Mouse (Mus musculus) lung, embryonic 15.5 days (tissue): Measurements from ENCODE around the gene Nfkb1. TPM values are rescaled to one million over a fixed set of nuclear protein-coding genes. Genes with fewer than 3 reads are reported as not detected.

Experiments used
- ATAC-seq: fragments of 200-750 bp; cut with Nextera tagmentation; 2 replicates; pipeline ENCODE4 v1.8.0; 2017; ENCODE audit warnings: moderate number of reproducible peaks, borderline replicate concordance; ENCODE audit not compliant: low FRiP score, low TSS enrichment; ENCODE audit errors: extremely low read depth
- H3K27ac ChIP-seq: fragments of 300-500 bp; sonication (generic); 2 replicates; pipeline ENCODE4 v1.5.1; 2015; ENCODE audit warnings: moderate library complexity, mild to moderate bottlenecking, inconsistent platforms
- H3K27me3 ChIP-seq: fragments of 300-500 bp; sonication (generic); 2 replicates; pipeline ENCODE4 v1.6.1; 2015; ENCODE audit warnings: inconsistent platforms
- H3K36me3 ChIP-seq: fragments of 300-500 bp; sonication (generic); 2 replicates; pipeline ENCODE4 v1.6.1; 2015; ENCODE audit warnings: inconsistent platforms
- H3K4me1 ChIP-seq: fragments of 300-500 bp; sonication (generic); 2 replicates; pipeline ENCODE4 v1.6.1; 2015; ENCODE audit warnings: inconsistent platforms
- H3K4me2 ChIP-seq: fragments of 300-500 bp; sonication (generic); 2 replicates; pipeline ENCODE4 v1.6.1; 2015; ENCODE audit warnings: inconsistent platforms, mild to moderate bottlenecking, moderate library complexity
- H3K4me3 ChIP-seq: fragments of 300-500 bp; sonication (generic); 2 replicates; pipeline ENCODE4 v1.5.1; 2015; ENCODE audit warnings: mild to moderate bottlenecking, inconsistent platforms
- H3K9ac ChIP-seq: fragments of 300-500 bp; sonication (generic); 2 replicates; pipeline ENCODE4 v1.6.1; 2015; ENCODE audit warnings: inconsistent platforms
- H3K9me3 ChIP-seq: fragments of 300-500 bp; sonication (generic); 2 replicates; pipeline ENCODE4 v1.6.1; 2016; ENCODE audit warnings: inconsistent platforms
- WGBS: fragments of 180-500 bp; shearing (Covaris S2); methylation state at CpG from one replicate; pipeline ENCODE4 v1.1.7; 2015; 5-methylcytosine and 5-hydroxymethylcytosine counted together
- polyA plus RNA-seq: library from polyadenylated mRNA; unstranded; fragments of >200 nt; fragmentation: Nextera tagmentation; extraction: Ambion mirVana; gene quantifications from 2 replicates; pipeline ENCODE4 v1.2.1, GENCODE M21; 2015

Gene Nfkb1
- polyA plus RNA-seq, 1 experiment from 2014 or later = 30.7 TPM

DNA sequence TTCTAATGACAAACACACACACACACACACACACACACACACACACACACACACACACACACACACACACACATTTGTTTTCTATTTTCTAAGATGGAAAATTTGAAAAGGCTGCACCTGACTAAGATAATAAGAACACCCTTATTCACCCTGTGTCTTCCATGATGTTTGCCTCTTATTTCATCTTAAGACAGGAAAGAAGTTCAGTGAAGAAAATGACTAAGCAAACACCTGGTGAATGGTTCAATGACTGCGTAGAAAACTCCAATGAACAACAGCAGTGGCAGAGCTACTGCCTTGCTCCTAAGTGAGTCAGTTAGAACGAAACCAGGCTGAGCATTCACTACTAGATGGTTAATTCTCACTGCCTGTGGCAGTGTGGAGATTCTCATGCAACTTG is 30.8 kb upstream of the Nfkb1 start:
- 74% methylated on average over 2 of the region's 2 CpGs for WGBS
- Histone ChIP-seq H3K9ac (no peak overlapping the region), H3K27me3 (no peaks in the 10 kb centered on the region), H3K36me3 (no peaks in the 10 kb centered on the region), H3K4me3 (no peak overlapping the region), H3K27ac (no peak overlapping the region), H3K9me3 (no peaks in the 10 kb centered on the region), H3K4me1 (peaks cover 3% of the 10 kb centered on the region; the same call in 1 of the 2 replicates), H3K4me2 (no peak overlapping the region)
- ATAC-seq = no peak

DNA sequence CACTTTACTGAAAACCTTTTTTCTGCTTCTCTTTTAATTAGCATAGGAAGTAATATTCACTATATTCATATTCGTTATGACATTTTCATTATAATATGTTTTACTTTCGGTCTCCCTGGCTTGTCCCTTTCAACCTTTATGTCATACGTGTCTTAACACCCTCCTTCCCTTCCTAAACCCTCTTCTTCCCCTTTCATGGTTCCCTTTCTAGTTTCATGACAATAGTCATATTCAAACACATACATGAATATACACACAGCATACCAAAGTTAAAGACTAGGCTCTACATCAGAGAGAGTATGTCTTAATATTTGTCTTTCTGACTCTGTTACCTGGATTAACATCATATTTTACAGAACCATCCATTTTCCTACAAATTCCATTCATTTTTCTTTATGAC is 28.6 kb upstream of the Nfkb1 start:
- ATAC-seq = no peak
- no peaks in the 10 kb centered on the region for H3K27me3 ChIP-seq
- no peak overlapping the region for H3K27ac ChIP-seq
- no peak overlapping the region for H3K4me2 ChIP-seq
- no peak overlapping the region for H3K9ac ChIP-seq
- no peaks in the 10 kb centered on the region for H3K4me1 ChIP-seq
- no peak overlapping the region for H3K4me3 ChIP-seq
- no peaks in the 10 kb centered on the region for H3K36me3 ChIP-seq
- H3K9me3 ChIP-seq = no peaks in the 10 kb centered on the region
- 85% methylated on average over 3 of the region's 3 CpGs for WGBS

DNA sequence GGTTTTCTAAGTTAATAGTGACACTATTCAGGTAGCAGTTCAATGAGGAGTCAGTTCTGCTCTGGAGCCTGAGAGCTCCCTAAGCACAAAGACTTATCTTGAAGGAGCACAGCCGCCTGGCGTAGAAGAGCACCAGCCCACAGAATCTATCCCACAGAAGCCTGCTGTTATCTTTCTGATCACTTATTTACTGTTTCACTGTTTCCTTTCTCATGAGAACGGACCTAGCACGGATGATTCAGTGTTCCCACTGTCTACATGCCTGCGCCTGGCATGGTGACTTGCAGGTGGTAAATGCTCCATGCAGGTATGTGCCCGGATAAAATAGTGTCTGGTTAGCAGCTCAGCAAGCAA is 27.8 kb upstream of the Nfkb1 start:
- Histone ChIP-seq H3K4me3 (no peak overlapping the region), H3K36me3 (no peaks in the 10 kb centered on the region), H3K4me1 (no peaks in the 10 kb centered on the region), H3K4me2 (no peak overlapping the region), H3K9me3 (no peaks in the 10 kb centered on the region), H3K27ac (no peak overlapping the region), H3K9ac (no peak overlapping the region), H3K27me3 (no peaks in the 10 kb centered on the region)
- ATAC-seq = no peak
- 47% methylated on average over 6 of the region's 6 CpGs for WGBS

DNA sequence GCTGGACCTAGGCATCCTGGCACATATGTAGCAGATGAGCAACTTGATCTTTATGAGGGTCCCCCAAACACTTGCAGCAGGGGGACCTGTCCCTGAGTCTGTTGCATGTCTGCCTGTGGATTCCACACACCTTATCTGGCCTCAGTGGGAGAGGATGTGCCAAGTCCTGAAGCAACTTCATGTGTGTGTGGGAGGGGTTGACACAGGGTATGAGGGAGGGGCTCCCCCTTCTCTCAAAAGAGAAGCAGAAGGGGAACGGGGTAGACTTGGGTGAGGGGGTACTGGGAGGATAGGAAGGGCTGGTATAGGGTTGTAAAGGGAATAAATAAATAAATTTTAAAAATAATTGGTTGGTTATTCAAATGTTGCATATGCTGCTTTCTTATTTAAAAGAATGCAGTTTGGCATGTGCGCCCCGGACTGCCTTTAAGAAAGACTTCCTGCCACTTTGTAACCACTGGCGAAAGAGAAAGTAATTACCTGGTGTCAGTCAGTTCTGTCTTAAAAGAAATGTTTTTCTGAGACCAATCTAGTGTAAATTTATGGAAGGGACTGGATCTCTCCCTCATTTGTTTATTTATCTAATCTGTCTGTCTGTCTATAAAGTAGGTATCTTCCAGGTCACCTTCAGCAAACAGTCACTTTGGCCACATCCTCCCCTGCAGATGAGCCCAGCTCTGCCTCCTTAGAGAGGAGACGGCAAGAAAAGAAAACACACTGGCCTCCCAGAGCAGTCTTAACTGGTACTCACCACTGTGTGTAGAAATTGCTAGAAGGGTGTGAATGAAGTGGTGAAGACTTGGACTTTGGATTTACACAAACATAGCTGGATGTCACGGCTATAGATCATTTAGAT is 27.2 kb upstream of the Nfkb1 start:
- Histone ChIP-seq H3K4me1 (no peaks in the 10 kb centered on the region), H3K27ac (no peak overlapping the region), H3K27me3 (no peaks in the 10 kb centered on the region), H3K4me2 (no peak overlapping the region), H3K36me3 (no peaks in the 10 kb centered on the region), H3K4me3 (no peak overlapping the region), H3K9me3 (no peaks in the 10 kb centered on the region), H3K9ac (no peak overlapping the region)
- WGBS = 34% methylated on average over 6 of the region's 6 CpGs
- no peak for ATAC-seq

DNA sequence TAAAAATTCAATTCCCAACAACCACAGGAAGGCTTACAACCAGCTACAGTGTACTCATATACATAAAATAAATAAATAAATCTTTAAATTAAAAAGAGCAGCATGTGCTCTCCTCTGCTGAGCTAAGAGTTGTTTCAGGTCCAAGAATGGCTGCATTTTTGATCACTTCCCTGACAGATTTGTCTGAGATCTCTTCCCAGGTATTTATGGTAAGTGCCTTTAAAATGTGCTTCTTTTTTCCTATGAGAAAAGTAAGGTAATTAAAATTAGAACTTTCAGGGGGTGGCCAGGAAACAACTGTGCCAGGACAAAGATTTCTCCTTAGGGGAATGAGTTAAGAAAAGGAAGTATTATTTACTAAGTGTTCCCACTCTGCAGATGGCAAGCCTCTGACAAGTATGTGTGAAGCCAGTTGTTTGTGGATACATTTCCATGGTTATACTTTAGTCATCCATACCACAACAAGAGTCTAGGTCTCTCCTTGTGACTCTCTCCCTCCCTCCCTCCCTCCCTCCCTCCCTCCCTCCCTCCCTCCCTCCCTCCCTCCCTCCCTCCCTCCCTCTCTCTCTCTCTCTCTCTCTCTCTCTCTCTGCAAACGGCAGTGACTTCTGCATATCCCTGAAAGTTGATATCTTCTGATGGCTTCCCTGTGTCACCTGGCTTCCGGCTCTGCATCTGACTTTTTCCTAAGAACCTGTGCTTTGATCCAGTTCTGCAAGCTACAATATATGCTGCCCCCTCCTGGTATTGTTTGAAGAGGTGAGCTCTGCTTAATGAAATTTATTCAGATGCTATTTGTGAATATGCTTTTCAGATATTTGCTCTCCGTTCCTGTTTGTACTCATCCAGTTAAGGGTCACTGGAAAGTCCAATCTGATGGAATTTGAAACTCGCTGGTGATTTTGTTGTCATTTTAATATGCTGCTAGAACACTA is 21.9 kb upstream of the Nfkb1 start:
- no peak overlapping the region for H3K9ac ChIP-seq
- no peak overlapping the region for H3K27ac ChIP-seq
- H3K9me3 ChIP-seq = no peaks in the 10 kb centered on the region
- no peaks in the 10 kb centered on the region for H3K27me3 ChIP-seq
- no peak overlapping the region for H3K4me2 ChIP-seq
- H3K4me3 ChIP-seq = no peak overlapping the region
- H3K36me3 ChIP-seq = no peaks in the 10 kb centered on the region
- no peaks in the 10 kb centered on the region for H3K4me1 ChIP-seq
- no peak for ATAC-seq
- WGBS = 16% methylated on average over 4 of the region's 4 CpGs

DNA sequence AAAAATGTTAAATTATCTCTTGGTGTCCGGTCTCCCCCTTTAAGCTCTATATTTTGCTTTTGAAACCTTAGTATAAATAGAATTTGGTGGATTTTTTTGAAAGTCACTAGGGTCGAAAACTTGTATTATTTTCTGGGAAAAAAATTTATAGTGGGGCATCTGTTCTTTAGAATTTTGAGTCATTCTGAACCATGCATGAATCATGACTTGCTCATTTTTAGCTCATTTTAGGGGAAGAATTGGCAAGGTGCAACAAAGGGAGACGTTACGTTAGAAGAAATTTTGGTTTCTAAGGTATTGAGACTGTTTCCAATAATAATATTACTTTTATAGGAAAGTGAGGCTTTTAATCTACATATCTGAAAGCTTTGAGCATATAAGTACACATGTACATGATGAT is 20.3 kb upstream of the Nfkb1 start:
- 85% methylated on average over 4 of the region's 4 CpGs for WGBS
- ATAC-seq = no peak
- no peak overlapping the region for H3K27ac ChIP-seq
- no peaks in the 10 kb centered on the region for H3K27me3 ChIP-seq
- no peaks in the 10 kb centered on the region for H3K4me1 ChIP-seq
- H3K9me3 ChIP-seq = no peaks in the 10 kb centered on the region
- H3K4me2 ChIP-seq = no peak overlapping the region
- no peak overlapping the region for H3K4me3 ChIP-seq
- H3K36me3 ChIP-seq = no peaks in the 10 kb centered on the region
- no peak overlapping the region for H3K9ac ChIP-seq

DNA sequence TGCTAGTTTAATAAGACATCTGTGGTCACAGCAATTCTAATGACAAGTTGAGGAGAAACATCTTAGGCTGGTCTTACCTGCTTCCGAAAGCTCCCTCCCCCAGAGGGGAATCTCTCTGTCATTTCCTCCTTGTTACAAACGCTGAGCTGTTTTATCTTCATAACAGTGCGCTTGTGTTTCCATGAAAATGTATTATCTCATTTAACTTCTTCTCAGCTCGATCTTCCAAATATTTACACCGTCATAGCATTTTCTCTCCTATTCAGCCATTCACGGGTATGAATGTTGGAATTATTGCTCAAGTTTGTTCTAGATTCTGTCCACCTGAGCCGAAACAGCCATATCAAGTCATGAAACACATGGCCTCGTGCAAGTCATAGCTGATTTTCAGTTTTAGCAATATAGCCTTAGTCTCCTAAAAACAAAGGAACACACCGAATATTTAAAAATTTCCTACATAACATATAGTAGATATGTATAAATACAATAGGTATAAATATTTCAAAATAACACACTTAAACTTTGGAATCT is 19.8 kb upstream of the Nfkb1 start:
- ATAC-seq = no peak
- no peak overlapping the region for H3K4me2 ChIP-seq
- H3K4me1 ChIP-seq = no peaks in the 10 kb centered on the region
- H3K36me3 ChIP-seq = no peaks in the 10 kb centered on the region
- H3K9ac ChIP-seq = no peak overlapping the region
- no peaks in the 10 kb centered on the region for H3K9me3 ChIP-seq
- no peak overlapping the region for H3K4me3 ChIP-seq
- no peak overlapping the region for H3K27ac ChIP-seq
- 85% methylated on average over 9 of the region's 9 CpGs for WGBS
- H3K27me3 ChIP-seq = no peaks in the 10 kb centered on the region

DNA sequence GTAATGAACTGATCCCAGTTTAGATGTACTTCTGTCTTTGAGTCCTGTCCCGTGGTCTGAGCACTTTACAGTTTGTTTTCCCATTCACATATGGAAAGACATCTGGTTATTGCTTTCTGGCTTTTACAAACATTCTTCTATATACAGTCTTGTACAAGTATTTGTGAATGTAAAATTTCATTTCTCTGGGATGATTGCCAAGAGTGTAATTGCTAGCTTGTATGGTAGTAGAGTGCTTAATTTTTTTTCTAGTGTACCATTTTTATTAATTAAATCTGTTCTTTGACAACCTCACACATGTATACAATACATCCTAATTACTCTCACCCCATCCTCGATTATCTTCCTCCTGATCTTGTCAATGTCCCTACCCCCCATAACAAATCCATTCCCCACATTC is 12.0 kb upstream of the Nfkb1 start:
- ATAC-seq = no peak
- peaks cover 5% of the 10 kb centered on the region; the same call in 1 of the 2 replicates for H3K4me1 ChIP-seq
- no peak overlapping the region for H3K4me2 ChIP-seq
- no peaks in the 10 kb centered on the region for H3K27me3 ChIP-seq
- no peak overlapping the region for H3K4me3 ChIP-seq
- no peak overlapping the region for H3K9ac ChIP-seq
- no peaks in the 10 kb centered on the region for H3K9me3 ChIP-seq
- H3K27ac ChIP-seq = no peak overlapping the region
- H3K36me3 ChIP-seq = no peaks in the 10 kb centered on the region
- 36% methylated on average over 2 of the region's 2 CpGs for WGBS

DNA sequence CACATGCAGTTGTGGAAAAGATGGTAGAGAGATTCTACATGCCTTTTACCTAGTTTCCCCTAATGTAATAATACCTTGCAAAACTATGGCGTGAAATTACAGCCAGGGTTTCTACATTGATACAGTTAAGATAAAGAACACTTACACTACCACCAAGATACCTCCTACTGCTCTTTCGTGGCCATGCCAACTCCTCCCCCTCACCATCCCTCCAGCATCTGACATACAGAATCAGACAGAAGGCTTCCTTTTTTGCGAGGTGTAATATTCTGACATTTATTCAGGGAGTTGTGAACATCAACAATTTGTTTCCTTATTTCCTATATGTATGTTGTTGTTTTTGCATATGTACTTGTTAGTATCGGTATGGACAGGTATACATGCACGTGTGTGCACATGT is 11.3 kb upstream of the Nfkb1 start:
- Histone ChIP-seq H3K27me3 (no peaks in the 10 kb centered on the region), H3K36me3 (no peaks in the 10 kb centered on the region), H3K4me1 (peaks cover 5% of the 10 kb centered on the region; the same call in 1 of the 2 replicates), H3K9me3 (no peaks in the 10 kb centered on the region), H3K9ac (no peak overlapping the region), H3K4me3 (no peak overlapping the region), H3K27ac (no peak overlapping the region), H3K4me2 (no peak overlapping the region)
- no peak for ATAC-seq
- WGBS = 84% methylated on average over 5 of the region's 5 CpGs

DNA sequence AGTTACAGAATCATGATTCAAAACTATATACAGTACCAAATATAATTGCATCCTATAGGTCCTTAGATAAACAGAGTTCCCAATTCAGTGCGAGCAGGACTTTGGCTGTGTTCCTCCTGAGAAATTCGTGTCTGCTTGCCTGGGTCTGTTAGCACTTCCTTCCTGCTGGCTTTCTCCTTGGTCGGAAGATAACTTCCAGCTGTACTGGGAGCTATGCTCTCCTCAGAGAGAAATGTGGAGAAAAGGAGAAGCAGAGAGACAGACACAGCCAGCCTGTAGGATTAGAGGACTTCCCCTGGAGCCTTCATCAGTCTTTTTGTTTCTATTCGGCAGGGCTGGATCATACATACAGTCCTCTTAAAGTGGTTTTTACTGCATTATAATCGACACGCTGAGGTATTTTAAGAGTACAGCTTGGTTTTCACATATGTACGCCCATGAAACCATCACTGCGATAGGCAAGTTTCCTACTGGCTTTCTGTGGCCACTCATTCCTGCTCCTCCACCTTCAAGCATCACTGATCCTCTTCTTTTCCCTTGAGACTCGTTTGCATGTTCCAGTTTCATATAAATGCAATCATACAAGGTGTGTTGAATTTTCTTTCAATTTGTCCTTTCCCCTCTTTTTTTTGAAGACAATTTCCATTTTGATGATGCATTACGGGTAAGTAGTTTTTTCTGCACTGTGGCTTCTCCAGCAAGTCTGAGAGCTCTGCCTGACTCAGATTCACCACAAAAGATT is 8.3 kb upstream of the Nfkb1 start:
- Histone ChIP-seq H3K9ac (no peak overlapping the region), H3K4me1 (peaks cover 5% of the 10 kb centered on the region; the same call in 1 of the 2 replicates), H3K36me3 (no peaks in the 10 kb centered on the region), H3K27me3 (no peaks in the 10 kb centered on the region), H3K9me3 (no peaks in the 10 kb centered on the region), H3K4me3 (no peak overlapping the region), H3K27ac (no peak overlapping the region), H3K4me2 (no peak overlapping the region)
- ATAC-seq = peak; percentile 59; the same call in 1 of the 2 replicates
- WGBS = 57% methylated on average over 10 of the region's 10 CpGs

DNA sequence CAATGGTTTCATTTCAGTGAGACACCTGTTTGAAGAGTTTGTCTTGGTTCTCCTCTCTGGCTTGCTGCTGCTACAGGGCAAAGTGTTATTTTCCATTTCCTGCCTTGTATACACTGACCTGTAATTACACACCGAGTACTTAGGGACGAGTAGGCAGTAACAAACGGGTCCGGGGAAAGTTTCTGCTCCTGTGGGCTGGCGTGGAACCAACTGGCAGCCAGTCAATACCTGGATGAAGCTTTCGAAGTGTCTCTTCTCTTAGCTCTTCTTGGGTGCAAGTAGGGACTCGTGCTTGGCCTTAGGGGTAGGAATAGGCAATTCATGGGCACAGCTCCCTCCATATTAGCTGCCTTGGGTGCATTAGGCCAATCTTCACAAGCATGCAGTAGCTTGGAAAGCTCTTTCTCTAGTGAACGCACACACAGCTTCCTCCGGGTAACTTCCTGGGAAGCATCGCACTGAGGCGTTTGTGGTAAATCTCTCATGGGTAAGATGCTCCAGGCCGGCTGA is 7.2 kb upstream of the Nfkb1 start:
- Histone ChIP-seq H3K27ac (no peak overlapping the region), H3K4me1 (peaks cover 5% of the 10 kb centered on the region; the same call in 1 of the 2 replicates), H3K4me2 (no peak overlapping the region), H3K9me3 (no peaks in the 10 kb centered on the region), H3K36me3 (no peaks in the 10 kb centered on the region), H3K4me3 (no peak overlapping the region), H3K9ac (no peak overlapping the region), H3K27me3 (no peaks in the 10 kb centered on the region)
- 53% methylated on average over 12 of the region's 12 CpGs for WGBS
- ATAC-seq = no peak
